Mouse (Mus musculus) forebrain, embryonic 14.5 days (tissue): ENCODE results near the gene Klc2. TPM values are rescaled to one million over a fixed set of nuclear protein-coding genes. Genes with fewer than 3 reads are reported as not detected.

Experiments
- ATAC-seq: fragments of 200-750 bp; cut with Nextera tagmentation; 2 replicates; pipeline ENCODE4 v1.8.0; 2017; ENCODE audit warnings: mild to moderate bottlenecking, moderate library complexity
- DNase-seq: peaks from one replicate; pipeline ENCODE4 v3.0.0-alpha.2; 2015; ENCODE audit warnings: low spot score
- H3K27ac ChIP-seq: fragments of 300-500 bp; sonication (generic); 2 replicates; pipeline ENCODE4 v1.5.1; 2014; ENCODE audit warnings: low read depth, mild to moderate bottlenecking, control low read depth, low read length, moderate library complexity
- H3K27me3 ChIP-seq: fragments of 300-500 bp; sonication (generic); replicated peaks from 2 replicates; pipeline ENCODE4 v1.6.1; 2014; ENCODE audit warnings: low read length, control low read depth, mixed read lengths; ENCODE audit not compliant: control insufficient read depth, insufficient read depth
- H3K36me3 ChIP-seq: fragments of 300-500 bp; sonication (generic); 2 replicates; pipeline ENCODE4 v1.6.1; 2014; ENCODE audit warnings: low read length, control low read depth; ENCODE audit not compliant: control insufficient read depth, insufficient read depth
- H3K4me1 ChIP-seq: fragments of 300-500 bp; sonication (generic); 2 replicates; pipeline ENCODE4 v1.6.1; 2014; ENCODE audit warnings: antibody characterized with exemption, low read length, control low read depth; ENCODE audit not compliant: control insufficient read depth, insufficient read depth
- H3K4me2 ChIP-seq: fragments of 300-500 bp; sonication (generic); 2 replicates; pipeline ENCODE4 v1.6.1; 2014; ENCODE audit warnings: mild to moderate bottlenecking, control low read depth, low read length
- H3K4me3 ChIP-seq: fragments of 300-500 bp; sonication (generic); 2 replicates; pipeline ENCODE4 v1.5.1; 2014; ENCODE audit warnings: low read depth, low read length, control low read depth
- H3K9ac ChIP-seq: fragments of 300-500 bp; sonication (generic); 2 replicates; pipeline ENCODE4 v1.6.1; 2014; ENCODE audit warnings: mild to moderate bottlenecking, low read length, control low read depth, moderate library complexity
- H3K9me3 ChIP-seq: fragments of 300-500 bp; sonication (generic); replicated peaks from 2 replicates; pipeline ENCODE4 v1.6.1; 2016; ENCODE audit warnings: low read length, control low read depth, mixed read lengths; ENCODE audit not compliant: control insufficient read depth
- WGBS: fragments of 180-500 bp; shearing (Covaris S2); extraction: QIAGEN DNeasy Blood & Tissue Kit; methylation state at CpG from one replicate; pipeline ENCODE4 v1.1.7; 2014; 5-methylcytosine and 5-hydroxymethylcytosine counted together
- polyA plus RNA-seq: library from polyadenylated mRNA; unstranded; fragments of >200 nt; fragmentation: Nextera tagmentation; extraction: Ambion mirVana; gene quantifications from 2 replicates; pipeline ENCODE4 v1.2.1, GENCODE M21; 2014

Gene Klc2
- polyA plus RNA-seq, 1 experiment from 2014 or later: 26.2 TPM

DNA sequence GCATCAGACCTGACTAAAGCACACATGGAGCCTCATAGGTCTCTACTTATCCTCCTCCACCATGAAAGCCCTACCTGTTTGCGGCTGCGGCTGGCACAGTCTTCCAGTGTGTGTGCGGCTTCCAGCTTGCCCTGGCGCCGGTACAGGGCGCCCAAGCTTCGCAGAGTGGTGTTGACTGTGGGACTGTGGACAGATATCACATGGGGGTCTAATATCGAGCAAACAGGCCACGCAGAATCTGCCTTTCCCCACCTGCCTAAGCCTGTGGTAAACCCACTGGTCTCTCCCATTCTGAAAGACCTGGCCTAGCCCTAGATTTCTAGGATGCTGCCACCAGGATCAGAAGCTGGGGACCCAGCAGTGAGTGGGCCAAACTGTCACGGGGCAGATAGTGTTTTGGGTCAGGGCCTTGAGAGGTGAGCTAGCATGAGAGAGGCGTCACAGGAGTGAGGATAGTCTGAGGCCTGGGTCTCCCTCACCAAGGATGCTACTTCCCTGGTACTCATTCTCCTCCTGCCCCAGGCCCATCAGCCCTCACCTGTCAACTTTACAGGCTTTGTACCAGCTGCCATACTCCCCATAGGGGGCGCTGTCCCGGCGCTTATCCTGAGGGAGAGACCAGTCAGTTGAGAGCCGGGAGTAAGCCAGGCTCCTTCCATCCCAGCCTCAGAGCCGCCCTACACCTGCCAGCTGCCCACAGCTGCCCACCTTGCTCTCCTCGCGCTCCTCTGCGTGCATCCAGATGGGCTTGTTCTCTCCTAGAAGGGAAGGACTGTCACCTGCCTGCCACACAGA, 8.5 kb downstream of the Klc2 start:
- H3K36me3 ChIP-seq: peaks cover 66% of the 10 kb centered on the region
- no peak overlapping the region for H3K4me2 ChIP-seq
- no peak for DNase-seq
- H3K9ac ChIP-seq: no peak overlapping the region
- ATAC-seq: no peak
- no peaks in the 10 kb centered on the region for H3K9me3 ChIP-seq
- H3K4me3 ChIP-seq: no peak overlapping the region
- no peak overlapping the region for H3K27ac ChIP-seq
- peaks cover 7% of the 10 kb centered on the region for H3K4me1 ChIP-seq
- no peaks in the 10 kb centered on the region for H3K27me3 ChIP-seq
- whole genome bisulfite sequencing: 71% methylated on average over 19 of the region's 19 CpGs

DNA sequence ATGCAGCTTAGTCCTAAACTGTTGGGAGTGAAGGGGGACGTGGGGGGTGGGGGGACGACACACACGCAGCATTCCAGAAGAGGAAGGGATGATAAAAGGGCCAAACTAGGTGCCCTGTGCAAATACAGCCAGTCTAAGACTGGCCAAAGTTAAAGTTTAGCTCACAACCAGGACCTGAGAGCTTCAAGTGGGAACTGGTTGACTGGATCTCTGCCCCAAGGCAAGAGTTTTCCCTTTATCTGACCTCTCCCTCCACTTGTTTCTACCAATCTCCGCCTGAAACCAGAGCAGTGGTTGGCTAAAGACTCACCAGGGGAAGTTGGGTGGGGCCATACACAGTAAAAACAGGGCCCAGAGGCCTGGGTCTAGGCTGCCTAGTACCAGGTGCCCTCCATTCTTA, 9.7 kb downstream of the Klc2 start:
- no peak overlapping the region for H3K27ac ChIP-seq

DNA sequence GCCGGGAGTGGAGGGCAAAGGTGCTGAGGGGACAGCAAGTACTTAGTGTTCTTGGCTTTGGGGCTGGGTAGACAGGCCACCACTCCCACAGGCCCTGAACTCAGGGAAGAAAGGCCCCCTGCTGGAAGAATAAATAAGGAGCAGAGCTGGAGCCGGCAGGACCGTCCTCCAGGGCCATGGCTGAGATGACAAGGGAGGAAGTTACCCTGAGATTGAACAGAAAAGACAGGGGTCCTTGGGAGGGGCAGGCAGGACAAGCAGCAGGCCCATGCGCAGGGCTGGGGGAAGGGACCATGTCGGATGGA, 10.1 kb downstream of the Klc2 start:
- peaks cover 7% of the 10 kb centered on the region for H3K4me1 ChIP-seq
- H3K27ac ChIP-seq: no peak overlapping the region
- H3K36me3 ChIP-seq: peaks cover 73% of the 10 kb centered on the region
- H3K4me2 ChIP-seq: no peak overlapping the region
- no peak overlapping the region for H3K4me3 ChIP-seq
- DNase-seq: no peak
- H3K27me3 ChIP-seq: no peaks in the 10 kb centered on the region
- no peak for ATAC-seq
- H3K9ac ChIP-seq: no peak overlapping the region
- WGBS: 33% methylated on average over 5 of the region's 5 CpGs
- no peaks in the 10 kb centered on the region for H3K9me3 ChIP-seq

More for the DNA sequence above, 9.7 kb downstream of the Klc2 start:
- WGBS: 69% methylated on average over 4 of the region's 4 CpGs
- no peak overlapping the region for H3K4me2 ChIP-seq
- peaks cover 7% of the 10 kb centered on the region for H3K4me1 ChIP-seq
- no peak overlapping the region for H3K4me3 ChIP-seq
- H3K9me3 ChIP-seq: no peaks in the 10 kb centered on the region
- no peak for DNase-seq
- no peak overlapping the region for H3K9ac ChIP-seq
- H3K36me3 ChIP-seq: peaks cover 73% of the 10 kb centered on the region
- no peak for ATAC-seq
- no peaks in the 10 kb centered on the region for H3K27me3 ChIP-seq

DNA sequence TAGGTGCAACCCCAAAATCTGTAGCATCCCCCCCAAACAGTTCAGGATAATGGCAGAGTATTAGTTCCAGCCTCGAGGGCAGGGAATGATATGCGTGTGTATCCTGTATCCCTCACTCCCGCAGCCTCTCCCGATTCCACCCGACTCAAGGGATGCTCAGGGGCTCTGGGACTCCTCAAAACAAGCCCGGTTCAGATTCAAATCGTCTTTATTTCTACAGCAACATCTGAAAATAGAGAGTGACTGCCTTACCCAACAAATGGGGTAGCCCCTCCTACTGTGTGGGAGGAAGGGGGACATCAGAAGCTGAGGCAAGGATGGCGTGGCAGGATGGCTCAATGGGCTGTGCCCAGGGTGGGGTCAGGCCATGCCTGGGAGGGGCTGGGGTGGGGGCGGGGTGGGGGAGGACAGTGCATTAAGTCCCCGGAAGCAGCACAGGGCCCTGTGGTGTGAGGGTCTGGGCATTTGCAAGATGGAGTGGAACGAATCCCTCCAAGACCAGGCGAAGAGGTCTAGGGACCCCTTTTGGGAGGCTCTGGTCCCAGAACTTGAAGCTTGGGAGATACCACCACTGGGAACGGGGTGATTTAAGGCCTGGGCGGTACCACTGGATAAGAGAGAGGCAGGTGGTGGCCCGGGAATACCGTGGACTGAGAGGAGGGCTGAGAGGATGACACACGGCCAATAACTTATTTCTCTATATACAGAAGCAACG, 10.6 kb downstream of the Klc2 start:
- Histone ChIP-seq H3K4me2 (no peak overlapping the region), H3K9me3 (no peaks in the 10 kb centered on the region), H3K27ac (no peak overlapping the region), H3K4me1 (peaks cover 7% of the 10 kb centered on the region), H3K36me3 (peaks cover 75% of the 10 kb centered on the region), H3K9ac (no peak overlapping the region), H3K4me3 (no peak overlapping the region), H3K27me3 (no peaks in the 10 kb centered on the region)
- ATAC-seq (0 out of 2 replicates have a peak, but pooled peaks have one; percentile 5), DNase-seq (no peak)
- 80% methylated on average over 18 of the region's 18 CpGs for WGBS

DNA sequence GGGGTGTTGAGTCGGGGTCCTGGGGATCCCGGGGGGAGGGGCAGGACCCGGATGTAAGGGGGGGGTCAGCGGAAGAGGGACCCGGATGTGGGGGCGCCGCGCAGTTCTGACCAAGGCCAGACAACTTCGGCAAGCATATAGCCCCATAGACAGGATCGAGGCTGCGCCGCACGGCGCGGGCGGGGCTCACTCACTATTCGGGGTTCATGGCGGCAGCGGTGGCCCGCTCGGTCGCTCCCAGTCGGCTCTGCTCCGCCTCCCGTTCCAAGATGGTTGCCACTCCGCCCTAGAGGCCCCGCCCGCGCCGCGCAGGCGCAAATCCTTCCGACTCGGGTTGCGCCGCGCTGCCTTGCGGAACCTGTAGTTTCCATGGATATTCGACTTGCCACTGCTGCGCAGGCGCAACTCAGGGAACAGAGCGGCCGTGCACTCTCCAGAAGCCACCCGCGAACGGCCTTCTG, 11.6 kb downstream of the Klc2 start, which contains the start of gene Rab1b:
Gene Rab1b, minus strand, starts transcription at position 342 of the 461 bp plus-strand sequence.
- Histone ChIP-seq H3K27me3 (no peaks in the 10 kb centered on the region), H3K9me3 (no peaks in the 10 kb centered on the region), H3K27ac (peak within 1 kb of the TSS; percentile 94), H3K36me3 (peaks cover 75% of the 10 kb centered on the region), H3K4me1 (peaks cover 7% of the 10 kb centered on the region), H3K4me3 (peak within 1 kb of the TSS; percentile 61), H3K9ac (peak within 1 kb of the TSS; percentile 92), H3K4me2 (peak within 1 kb of the TSS; percentile 91)
- WGBS: 0% methylated on average over 44 of the region's 46 CpGs
- DNase-seq: peak; percentile 99
- peak; percentile 95 for ATAC-seq

DNA sequence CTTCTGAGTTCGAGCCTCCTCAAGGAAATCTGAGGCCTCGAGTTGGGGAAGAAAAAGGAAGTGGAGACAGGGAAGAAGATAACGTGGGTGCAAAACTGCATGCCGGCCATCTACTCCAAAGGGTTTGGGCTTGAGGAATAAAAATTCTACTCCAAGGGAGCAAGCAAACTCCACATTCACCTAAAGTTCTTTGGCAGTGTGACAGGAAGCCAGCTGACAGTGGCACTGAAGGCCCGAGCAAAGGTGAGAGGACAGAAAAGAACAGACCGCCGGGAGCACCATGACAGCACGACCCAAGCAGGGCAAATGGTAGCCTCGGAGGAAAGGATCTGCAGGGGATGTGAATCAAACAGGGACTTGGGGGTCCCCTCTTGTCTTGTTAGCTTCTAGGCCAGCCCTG, 12.3 kb downstream of the Klc2 start:
- no peaks in the 10 kb centered on the region for H3K9me3 ChIP-seq
- 22% methylated on average over 9 of the region's 9 CpGs for WGBS
- peak overlapping the region; percentile 91 for H3K4me2 ChIP-seq
- H3K27me3 ChIP-seq: no peaks in the 10 kb centered on the region
- DNase-seq (no peak), ATAC-seq (no peak)
- H3K9ac ChIP-seq: peak overlapping the region; percentile 92
- H3K36me3 ChIP-seq: peaks cover 75% of the 10 kb centered on the region
- H3K4me3 ChIP-seq: peak overlapping the region; percentile 61
- H3K27ac ChIP-seq: peak overlapping the region; percentile 94; the same call in 1 of the 2 replicates
- peaks cover 7% of the 10 kb centered on the region for H3K4me1 ChIP-seq

DNA sequence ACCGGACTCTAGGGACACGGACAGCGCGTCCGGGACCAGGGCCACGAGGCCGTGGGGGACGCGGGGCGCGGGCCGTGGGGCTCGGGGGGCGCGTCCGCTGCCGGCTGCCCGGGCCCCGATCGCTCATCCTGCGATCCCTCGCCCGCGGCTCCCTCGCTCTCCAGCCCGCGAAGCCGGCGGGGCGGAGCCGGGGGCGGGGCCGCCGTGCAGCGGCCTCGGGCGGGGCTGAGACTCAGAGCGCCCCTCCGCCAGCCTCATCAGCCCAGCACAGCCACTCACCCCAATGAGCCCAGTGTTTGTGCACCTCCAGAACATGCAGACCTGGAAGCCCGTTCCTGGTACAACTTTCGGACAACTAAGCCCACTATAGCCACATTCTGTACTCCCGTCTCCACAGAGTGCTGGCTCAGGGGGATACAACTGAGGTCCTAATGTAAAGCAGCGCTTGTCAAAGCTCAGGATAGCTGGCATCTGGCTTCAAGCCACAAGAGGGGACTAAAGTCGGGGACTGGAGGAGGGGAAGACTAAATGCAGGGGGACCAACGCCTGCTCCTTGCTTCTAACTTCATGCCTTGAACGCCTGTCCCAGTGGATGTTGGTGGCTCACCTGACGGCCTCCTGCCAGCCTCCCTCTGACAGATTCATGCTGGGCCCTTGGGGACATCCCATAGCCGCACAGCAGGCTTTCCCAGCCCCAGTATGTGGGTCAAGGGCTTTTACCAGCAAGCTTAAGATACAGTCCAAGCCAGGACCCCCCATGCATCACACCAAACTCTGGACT, 19.8 kb downstream of the Klc2 start, which contains the start of gene Cnih2:
Gene Cnih2, minus strand, starts transcription at position 159 of the 781 bp plus-strand sequence.
- peaks cover 40% of the 10 kb centered on the region for H3K4me1 ChIP-seq
- no peaks in the 10 kb centered on the region for H3K27me3 ChIP-seq
- peak within 1 kb of the TSS; percentile 93 for H3K4me2 ChIP-seq
- H3K9me3 ChIP-seq: no peaks in the 10 kb centered on the region
- peak; percentile 86 for DNase-seq
- peak within 1 kb of the TSS; percentile 80 for H3K4me3 ChIP-seq
- H3K36me3 ChIP-seq: peaks cover 46% of the 10 kb centered on the region
- H3K27ac ChIP-seq: peak within 1 kb of the TSS; percentile 91
- peak; percentile 73 for ATAC-seq
- WGBS: 2% methylated on average over 37 of the region's 48 CpGs
- H3K9ac ChIP-seq: peak within 1 kb of the TSS; percentile 96

DNA sequence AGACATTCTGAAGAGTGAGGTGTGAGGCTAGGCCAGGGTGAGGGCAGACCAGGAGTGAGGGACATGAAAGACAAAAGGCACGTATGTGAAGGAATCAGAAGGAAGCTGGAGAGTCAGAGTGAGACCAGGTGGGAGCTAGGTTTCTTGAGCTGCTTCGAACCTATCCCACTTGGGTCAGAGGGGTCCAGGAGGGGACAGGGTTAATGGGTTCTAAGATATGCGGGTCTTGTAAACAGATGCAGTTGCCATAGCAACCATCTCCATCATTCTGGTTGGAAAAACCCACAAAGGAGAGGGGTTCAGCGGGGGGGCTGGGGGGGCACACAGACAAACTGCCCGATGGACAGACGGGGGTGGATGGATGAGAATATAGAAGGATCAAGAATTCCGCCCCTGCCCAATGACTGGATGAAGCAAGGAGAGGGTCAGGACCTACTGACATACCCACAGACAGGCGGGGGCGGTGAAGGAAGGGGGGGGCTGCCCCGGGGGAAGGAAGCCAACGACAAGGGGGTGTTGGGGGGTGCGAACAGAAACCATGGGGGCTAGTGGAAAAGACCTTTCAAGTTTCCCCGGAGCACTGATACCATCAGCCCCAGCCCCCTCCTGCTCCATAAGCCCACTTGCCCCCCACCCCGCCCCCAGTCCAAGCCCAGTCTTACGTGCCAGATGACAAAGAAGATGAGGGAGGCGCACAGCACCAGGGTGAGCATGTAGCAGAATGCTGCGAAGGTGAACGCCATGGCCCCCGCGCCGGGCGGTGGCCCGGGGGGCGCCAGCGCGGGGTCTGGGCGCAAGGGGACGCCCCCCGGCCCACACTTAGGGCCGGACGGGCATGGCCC, 20.6 kb downstream of the Klc2 start:
- Histone ChIP-seq H3K4me1 (peaks cover 42% of the 10 kb centered on the region), H3K4me3 (peak overlapping the region; percentile 80), H3K4me2 (peak overlapping the region; percentile 93), H3K27ac (peak overlapping the region; percentile 91), H3K36me3 (peaks cover 46% of the 10 kb centered on the region), H3K9me3 (no peaks in the 10 kb centered on the region), H3K27me3 (no peaks in the 10 kb centered on the region), H3K9ac (peak overlapping the region; percentile 96)
- 2% methylated on average over 21 of the region's 31 CpGs for WGBS
- DNase-seq: peak; percentile 72
- peak; percentile 13; the same call in 1 of the 2 replicates for ATAC-seq
